Mouse (Mus musculus) hindbrain, embryonic 16.5 days (tissue): ENCODE data around the gene Auts2. TPM values are rescaled to one million over a fixed set of nuclear protein-coding genes. Genes with fewer than 3 reads are reported as not detected.

Experiments used
- ATAC-seq: fragments of 200-750 bp; cut with Nextera tagmentation; 2 replicates; pipeline ENCODE4 v1.8.0; 2017; ENCODE audit warnings: moderate TSS enrichment, moderate library complexity
- H3K27ac ChIP-seq: fragments of 300-500 bp; sonication (generic); 2 replicates; pipeline ENCODE4 v1.5.1; 2014; ENCODE audit warnings: low read depth, mild to moderate bottlenecking, control low read depth, low read length, moderate library complexity
- H3K27me3 ChIP-seq: fragments of 300-500 bp; sonication (generic); replicated peaks from 2 replicates; pipeline ENCODE4 v1.6.1; 2014; ENCODE audit warnings: low read length; ENCODE audit not compliant: control insufficient read depth, insufficient read depth
- H3K36me3 ChIP-seq: fragments of 300-500 bp; sonication (generic); 2 replicates; pipeline ENCODE4 v1.6.1; 2014; ENCODE audit warnings: mild to moderate bottlenecking, low read length, moderate library complexity, mixed read lengths; ENCODE audit not compliant: control insufficient read depth, insufficient read depth
- H3K4me1 ChIP-seq: fragments of 300-500 bp; sonication (generic); 2 replicates; pipeline ENCODE4 v1.6.1; 2014; ENCODE audit warnings: low read depth, low read length; ENCODE audit not compliant: control insufficient read depth, insufficient read depth
- H3K4me2 ChIP-seq: fragments of 300-500 bp; sonication (generic); 2 replicates; pipeline ENCODE4 v1.6.1; 2014; ENCODE audit warnings: mild to moderate bottlenecking, low read length, control low read depth, moderate library complexity
- H3K4me3 ChIP-seq: fragments of 300-500 bp; sonication (generic); 2 replicates; pipeline ENCODE4 v1.5.1; 2014; ENCODE audit warnings: mild to moderate bottlenecking, low read length, control low read depth, moderate library complexity
- H3K9ac ChIP-seq: fragments of 300-500 bp; sonication (generic); 2 replicates; pipeline ENCODE4 v1.6.1; 2014; ENCODE audit warnings: low read depth, mild to moderate bottlenecking, control low read depth, low read length, moderate library complexity
- H3K9me3 ChIP-seq: fragments of 300-500 bp; sonication (generic); 2 replicates; pipeline ENCODE4 v1.6.1; 2014; ENCODE audit warnings: mild to moderate bottlenecking, low read length, moderate library complexity; ENCODE audit not compliant: control insufficient read depth
- WGBS: fragments of 180-500 bp; shearing (Covaris S2); extraction: QIAGEN DNeasy Blood & Tissue Kit; methylation state at CpG from one replicate; pipeline ENCODE4 v1.1.7; 2014; 5-methylcytosine and 5-hydroxymethylcytosine counted together
- polyA plus RNA-seq: library from polyadenylated mRNA; unstranded; fragments of >200 nt; fragmentation: Nextera tagmentation; extraction: Ambion mirVana; gene quantifications from 2 replicates; pipeline ENCODE4 v1.2.1, GENCODE M21; 2015

Gene Auts2
- polyA plus RNA-seq, 1 experiment from 2014 or later, result 43.2 TPM

DNA sequence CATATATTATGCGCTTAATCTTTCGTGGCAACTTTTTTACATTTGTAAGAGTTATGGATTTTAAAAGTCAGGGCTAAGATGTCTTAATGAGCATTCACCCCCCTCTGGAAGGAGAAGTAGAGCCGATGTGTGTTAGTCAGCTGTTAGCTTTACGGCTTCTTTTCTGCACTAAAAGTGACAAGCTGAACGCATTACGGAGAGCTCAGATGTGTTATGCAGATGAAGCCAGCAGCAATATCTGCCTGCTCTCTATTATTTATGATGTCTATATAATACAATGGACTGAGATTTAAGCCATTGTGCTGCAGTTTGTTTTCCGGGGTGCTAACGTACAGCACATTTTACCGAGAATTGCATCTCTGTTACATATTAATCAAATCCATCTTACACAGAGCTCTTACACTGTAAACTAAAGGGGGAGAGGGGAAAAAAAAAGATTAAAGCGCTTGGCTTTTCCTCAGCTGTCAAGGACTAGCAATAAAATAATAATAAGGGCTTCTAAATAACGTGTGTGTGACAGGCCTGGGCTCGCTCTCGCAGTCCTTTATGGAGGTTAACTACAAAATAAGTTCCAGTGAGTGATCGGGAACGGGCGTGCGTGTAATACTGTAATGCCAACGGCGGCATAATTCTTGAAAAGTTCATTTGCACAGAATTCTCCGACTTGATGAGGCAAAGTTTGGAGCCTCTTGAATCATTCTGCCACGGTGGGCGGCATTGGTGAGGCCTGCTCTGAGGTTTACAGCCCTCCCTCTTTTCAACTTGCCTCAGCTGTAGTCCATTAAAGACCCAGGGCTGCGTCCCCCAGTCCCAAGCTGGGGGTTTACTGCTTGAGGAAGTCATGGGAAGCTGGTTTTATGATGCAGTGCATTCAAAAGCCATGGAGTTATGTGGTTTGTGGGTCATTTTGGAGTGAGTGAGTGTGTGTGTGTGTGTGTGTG, 961.8 kb downstream of the Auts2 start:
- Histone ChIP-seq H3K4me2 (no peak overlapping the region), H3K36me3 (no peaks in the 10 kb centered on the region), H3K9ac (no peak overlapping the region), H3K4me3 (no peak overlapping the region), H3K27me3 (no peaks in the 10 kb centered on the region), H3K9me3 (no peaks in the 10 kb centered on the region), H3K27ac (no peak overlapping the region), H3K4me1 (peaks cover 35% of the 10 kb centered on the region)
- no peak for ATAC-seq
- 50% methylated on average over 23 of the region's 23 CpGs for WGBS

DNA sequence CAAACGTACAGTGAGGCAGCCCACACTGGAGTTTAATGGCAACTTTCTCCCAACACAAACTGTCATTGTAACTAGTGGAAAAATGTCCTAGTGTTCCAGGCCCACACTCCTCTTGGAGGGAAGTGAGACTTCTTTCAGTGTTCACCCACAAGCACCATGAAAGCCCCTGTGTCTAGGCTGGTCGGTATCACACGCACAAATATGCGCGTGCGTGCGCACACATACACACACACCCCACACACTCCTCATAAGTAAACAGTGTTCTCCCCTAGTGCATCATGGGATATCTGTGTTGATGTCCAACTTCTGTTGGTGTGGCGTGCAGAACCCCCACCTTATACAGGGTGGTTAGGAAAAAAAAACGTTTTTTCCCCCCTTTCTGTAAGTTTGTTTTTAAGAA, 964.4 kb downstream of the Auts2 start:
- H3K9ac ChIP-seq, result no peak overlapping the region
- no peak overlapping the region for H3K27ac ChIP-seq
- 89% methylated on average over 9 of the region's 9 CpGs for WGBS
- no peak overlapping the region for H3K4me3 ChIP-seq
- H3K36me3 ChIP-seq, result no peaks in the 10 kb centered on the region
- no peaks in the 10 kb centered on the region for H3K9me3 ChIP-seq
- H3K4me1 ChIP-seq, result peaks cover 27% of the 10 kb centered on the region
- no peaks in the 10 kb centered on the region for H3K27me3 ChIP-seq
- no peak overlapping the region for H3K4me2 ChIP-seq
- no peak for ATAC-seq

DNA sequence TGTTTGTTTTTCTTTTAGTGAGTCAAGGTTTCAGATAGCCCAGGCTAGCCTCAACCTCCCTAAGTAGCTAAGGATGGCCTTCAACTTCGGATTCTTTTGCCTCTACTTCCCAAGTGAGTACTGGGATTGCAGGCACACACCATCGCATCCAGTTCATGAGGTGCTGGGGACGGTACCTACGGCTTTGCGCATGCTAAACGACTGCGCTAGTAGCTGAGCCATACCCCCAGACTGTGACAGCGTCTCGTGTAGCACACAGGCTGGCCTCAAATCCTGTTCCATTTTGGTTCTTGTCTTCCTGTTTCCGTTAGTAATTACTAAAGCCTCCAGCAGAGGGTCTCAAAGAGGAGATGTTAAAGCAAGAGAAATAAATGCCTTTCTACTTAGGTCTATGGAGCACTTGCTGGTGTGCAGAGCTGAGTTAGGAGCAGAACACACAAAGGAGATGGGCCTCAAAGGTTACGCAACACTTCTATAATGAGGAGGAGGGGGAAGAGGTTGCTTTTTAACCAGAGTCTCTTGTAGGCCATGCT, 967.3 kb downstream of the Auts2 start:
- Histone ChIP-seq H3K27ac (no peak overlapping the region), H3K9me3 (no peaks in the 10 kb centered on the region), H3K9ac (no peak overlapping the region), H3K4me3 (no peak overlapping the region), H3K4me2 (no peak overlapping the region), H3K27me3 (no peaks in the 10 kb centered on the region), H3K36me3 (no peaks in the 10 kb centered on the region), H3K4me1 (peaks cover 23% of the 10 kb centered on the region)
- no peak for ATAC-seq
- 55% methylated on average over 11 of the region's 11 CpGs for WGBS

DNA sequence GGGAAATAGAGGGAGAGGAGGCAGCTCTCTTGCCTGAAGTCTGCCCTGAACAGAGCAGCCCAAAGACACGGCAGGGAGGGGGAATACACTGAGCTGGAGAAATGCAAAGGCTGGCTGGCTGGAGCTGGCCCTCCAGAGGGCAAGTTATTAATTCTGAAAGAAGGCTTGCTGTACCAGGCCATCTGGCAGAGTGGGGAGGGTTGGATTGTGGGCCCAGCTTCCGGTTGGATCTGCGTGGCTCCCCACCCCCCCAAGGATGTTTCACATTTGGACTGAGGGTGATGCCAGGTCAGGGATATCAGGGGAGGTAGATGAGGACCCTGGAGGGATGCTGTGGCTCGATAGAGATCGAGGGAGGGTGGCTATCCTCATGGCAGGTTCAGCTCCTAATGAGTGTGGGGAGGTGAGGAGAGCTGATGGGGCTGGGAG, 968.0 kb downstream of the Auts2 start:
- no peaks in the 10 kb centered on the region for H3K27me3 ChIP-seq
- no peaks in the 10 kb centered on the region for H3K9me3 ChIP-seq
- H3K4me2 ChIP-seq, result no peak overlapping the region
- H3K27ac ChIP-seq, result peak overlapping the region; percentile 20
- peak; percentile 79 for ATAC-seq
- peaks cover 23% of the 10 kb centered on the region for H3K4me1 ChIP-seq
- no peaks in the 10 kb centered on the region for H3K36me3 ChIP-seq
- WGBS, result 27% methylated on average over 5 of the region's 5 CpGs
- H3K9ac ChIP-seq, result no peak overlapping the region
- no peak overlapping the region for H3K4me3 ChIP-seq

DNA sequence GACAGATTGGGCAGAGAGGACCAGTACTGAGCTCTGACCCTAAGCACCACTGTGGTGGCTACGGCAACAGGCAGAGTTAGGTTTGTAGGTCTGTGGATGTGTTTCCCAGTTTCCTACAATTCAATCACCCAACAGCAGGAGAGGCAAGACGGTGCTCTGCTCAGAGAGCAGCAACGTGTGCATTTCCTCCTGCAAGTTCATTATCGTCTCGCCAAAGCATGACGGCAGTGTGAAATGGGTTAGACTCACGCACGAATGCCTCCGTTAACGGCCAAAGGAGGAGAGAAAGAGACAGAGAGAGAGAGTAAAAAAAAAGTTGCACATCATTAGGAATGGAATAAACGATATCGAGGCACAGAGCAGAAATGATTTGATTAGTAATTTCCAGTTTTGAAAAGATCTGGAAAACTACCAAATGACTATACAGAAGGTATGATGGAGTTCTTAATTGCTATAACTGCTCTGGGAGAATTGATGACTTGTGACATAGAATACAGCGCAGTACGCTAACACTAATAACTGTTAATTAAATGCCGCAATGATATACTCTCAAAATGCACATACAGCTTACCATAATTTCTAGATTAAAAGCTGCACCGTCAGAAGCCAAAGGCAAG, 968.6 kb downstream of the Auts2 start:
- no peak overlapping the region for H3K9ac ChIP-seq
- no peak overlapping the region for H3K4me3 ChIP-seq
- H3K4me2 ChIP-seq, result no peak overlapping the region
- peak overlapping the region; percentile 58; the same call in 1 of the 2 replicates for H3K27ac ChIP-seq
- ATAC-seq, result peak; percentile 18; the same call in 1 of the 2 replicates
- H3K27me3 ChIP-seq, result no peaks in the 10 kb centered on the region
- peaks cover 23% of the 10 kb centered on the region for H3K4me1 ChIP-seq
- H3K9me3 ChIP-seq, result no peaks in the 10 kb centered on the region
- H3K36me3 ChIP-seq, result no peaks in the 10 kb centered on the region
- 28% methylated on average over 16 of the region's 16 CpGs for WGBS

DNA sequence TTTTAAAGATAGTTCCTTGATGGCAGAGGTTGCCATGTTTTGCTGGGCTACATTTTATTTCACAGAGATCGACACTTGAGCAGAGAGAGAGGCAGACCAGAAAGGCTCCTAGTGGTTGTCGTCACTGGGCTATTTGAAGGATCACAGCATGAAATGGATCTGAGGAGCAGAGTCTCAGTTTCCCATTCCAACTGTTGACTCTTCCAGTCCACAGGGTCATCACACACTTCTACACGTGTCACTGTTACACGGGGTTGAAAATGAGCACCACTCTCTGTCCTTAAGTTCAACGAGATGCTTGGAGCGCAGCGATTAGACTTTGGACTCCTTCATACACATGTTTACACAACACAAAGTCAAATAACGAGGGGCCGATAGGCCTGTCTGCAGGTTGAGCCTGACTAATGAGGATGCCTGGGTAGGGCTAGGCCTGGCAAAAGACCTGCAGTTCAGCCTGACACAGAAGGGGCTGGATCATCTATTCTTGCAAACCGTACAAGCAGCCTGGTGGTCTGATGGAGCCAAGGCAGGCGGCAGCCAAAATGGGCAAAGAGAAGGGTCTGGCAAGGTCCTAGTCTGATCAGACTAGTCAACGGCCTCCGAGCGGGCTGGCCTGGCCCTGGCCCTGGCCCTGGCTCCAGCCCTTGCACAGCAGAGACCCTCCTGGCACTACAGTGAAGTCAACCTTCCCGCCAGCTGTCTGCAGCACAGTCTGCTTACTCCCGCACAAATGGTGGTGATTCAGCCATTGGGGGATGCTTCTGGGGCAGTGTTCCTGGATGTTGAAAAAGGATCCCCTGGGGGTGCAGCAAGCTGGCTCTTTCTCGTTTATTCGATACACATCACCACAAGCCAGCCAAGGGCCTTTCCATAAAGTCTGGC, 969.6 kb downstream of the Auts2 start:
- Histone ChIP-seq H3K4me1 (peaks cover 23% of the 10 kb centered on the region), H3K9me3 (no peaks in the 10 kb centered on the region), H3K9ac (no peak overlapping the region), H3K27ac (peak overlapping the region; percentile 10; the same call in 1 of the 2 replicates), H3K4me2 (no peak overlapping the region), H3K27me3 (no peaks in the 10 kb centered on the region), H3K36me3 (no peaks in the 10 kb centered on the region), H3K4me3 (no peak overlapping the region)
- ATAC-seq, result peak; percentile 65
- WGBS, result 63% methylated on average over 17 of the region's 18 CpGs

DNA sequence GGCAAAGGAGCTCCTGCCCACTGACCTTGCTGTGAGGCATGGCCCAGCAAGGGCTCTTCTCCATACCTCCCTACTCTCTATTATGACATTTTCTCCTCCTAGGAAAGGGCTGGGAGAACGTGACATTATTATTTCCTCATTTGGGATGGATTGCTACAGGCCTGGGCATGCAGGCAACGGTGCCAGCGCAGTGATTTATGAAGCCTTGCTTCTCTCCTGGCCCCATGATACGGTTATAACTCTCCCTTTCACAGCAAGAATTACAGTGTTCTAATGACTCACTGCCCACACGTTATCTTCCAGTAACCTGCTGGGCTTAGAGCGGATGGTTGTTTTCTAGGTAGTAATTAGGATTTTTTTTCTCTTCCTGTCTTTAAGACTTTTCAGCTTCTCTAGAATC, 977.1 kb downstream of the Auts2 start:
- Histone ChIP-seq H3K9me3 (no peaks in the 10 kb centered on the region), H3K27ac (no peak overlapping the region), H3K4me2 (no peak overlapping the region), H3K9ac (no peak overlapping the region), H3K27me3 (no peaks in the 10 kb centered on the region), H3K4me3 (no peak overlapping the region), H3K36me3 (no peaks in the 10 kb centered on the region), H3K4me1 (no peaks in the 10 kb centered on the region; the same call in 1 of the 2 replicates)
- ATAC-seq, result peak; percentile 50; the same call in 1 of the 2 replicates
- WGBS, result 56% methylated on average over 6 of the region's 6 CpGs

DNA sequence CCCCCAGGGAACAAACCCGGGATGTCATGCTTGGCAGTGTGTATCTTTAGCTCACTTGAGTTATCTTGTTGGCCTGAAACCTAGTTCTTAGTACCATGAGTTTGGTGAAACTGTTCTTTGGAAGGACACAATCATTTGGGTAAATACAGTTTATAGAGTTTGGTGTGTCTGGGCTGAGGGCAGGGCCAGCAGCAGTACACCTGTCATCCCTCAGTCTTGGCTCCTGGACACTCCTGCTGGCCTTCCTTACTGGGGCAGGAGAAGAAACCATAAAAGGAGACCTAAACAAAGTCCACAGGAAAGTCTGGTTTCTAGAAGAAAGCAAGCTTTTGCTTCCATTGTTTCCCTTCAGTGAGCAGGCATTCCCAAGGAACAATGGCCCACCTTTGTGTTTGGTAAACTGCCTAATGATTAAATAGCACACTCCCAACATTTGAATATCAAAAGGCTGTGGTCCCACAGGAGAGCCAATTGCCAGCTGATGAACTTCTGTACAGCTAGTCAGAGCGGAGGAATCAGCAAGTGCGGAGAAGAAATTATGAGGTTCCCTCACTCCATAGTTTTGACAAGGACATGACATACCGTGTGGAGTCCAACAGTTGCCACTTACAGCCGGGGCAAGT, 979.4 kb downstream of the Auts2 start:
- Histone ChIP-seq H3K9me3 (no peaks in the 10 kb centered on the region), H3K36me3 (no peaks in the 10 kb centered on the region), H3K4me1 (no peaks in the 10 kb centered on the region; the same call in 1 of the 2 replicates), H3K27ac (no peak overlapping the region), H3K27me3 (no peaks in the 10 kb centered on the region), H3K4me2 (no peak overlapping the region), H3K4me3 (no peak overlapping the region), H3K9ac (no peak overlapping the region)
- no peak for ATAC-seq
- WGBS, result 71% methylated on average over 5 of the region's 5 CpGs
